Mouse (Mus musculus): ENCODE measurements at regions not wholly inside any gene's neighbourhood (a gene's known extent, or its start where the extent isn't known, plus 50 kb on each side); places are given as distances from the start of the nearest gene placed in this dataset.

GRCm38 (mm10) chr14:99687062-99687806 lies 388.7 kb downstream of the Klf5 start:
- no peak for TF ChIP-seq MAZ (IDR thresholded peaks at IDR 0.05; ENCODE audit: low read depth, low read length)
- no peak for TF ChIP-seq MAX (IDR thresholded peaks at IDR 0.05; ENCODE audit: low read length)
- no peak for TF ChIP-seq HCFC1 (IDR thresholded peaks at IDR 0.05; ENCODE audit: low read depth, low read length)
- no peak for TF ChIP-seq ELF1 (IDR thresholded peaks at IDR 0.05; ENCODE audit: low read depth, low read length)
- no peak for TF ChIP-seq POLR2AphosphoS2 (IDR thresholded peaks at IDR 0.05; ENCODE audit: low read length)
- no peak for TF ChIP-seq NELFE (IDR thresholded peaks at IDR 0.05; ENCODE audit: low read depth, low read length)
- no peak for TF ChIP-seq TCF12 (IDR thresholded peaks at IDR 0.05; ENCODE audit: low read depth, low read length)
- TF ChIP-seq USF2 (IDR thresholded peaks at IDR 0.05; ENCODE audit: borderline replicate concordance in 1 of 2, insufficient read depth in 1 of 2, low read depth in 1 of 2, low read length in 2 of 2), result no peak
- TF ChIP-seq USF1 (IDR thresholded peaks at IDR 0.05; ENCODE audit: low read depth, low read length), result no peak
- TF ChIP-seq E2F4 (IDR thresholded peaks at IDR 0.05; ENCODE audit: borderline replicate concordance, low read depth, low read length), result no peak
- TF ChIP-seq MYC (IDR thresholded peaks at IDR 0.05; ENCODE audit: low read depth, low read length), result no peak
- no peak for TF ChIP-seq EP300 (IDR thresholded peaks at IDR 0.05; ENCODE audit: low read depth in 1 of 2, low read length in 2 of 2)
- TF ChIP-seq UBTF (IDR thresholded peaks at IDR 0.05; ENCODE audit: borderline replicate concordance, insufficient read depth, low read depth, low read length), result no peak
- no peak for TF ChIP-seq MEF2A (IDR thresholded peaks at IDR 0.05; ENCODE audit: extremely low read depth, insufficient replicate concordance, low read depth, low read length, poor library complexity, severe bottlenecking)
- TF ChIP-seq ZMIZ1 (IDR thresholded peaks at IDR 0.05; ENCODE audit: low read depth, low read length), result no peak
- H3K4me1 ChIP-seq (ENCODE audit: control insufficient read depth in 1 of 2, insufficient read depth in 2 of 2, low read length in 2 of 2), result no peaks in the 10 kb centered on the region

GRCm38 (mm10) chr14:99688415-99688814 lies 389.9 kb downstream of the Klf5 start:
- Histone ChIP-seq H3K9ac (ENCODE audit: control insufficient read depth, low read depth, low read length, poor library complexity, severe bottlenecking) (no peak overlapping the region), H3K27ac (ENCODE audit: control insufficient read depth, low read depth, low read length) (no peak overlapping the region), H3K27me3 (ENCODE audit: control insufficient read depth in 1 of 2, insufficient read depth in 2 of 2, low read length in 2 of 2) (no peaks in the 10 kb centered on the region), H3K4me3 (ENCODE audit: control insufficient read depth in 1 of 2, insufficient read depth in 1 of 2, low read depth in 2 of 2, low read length in 2 of 2) (no peak overlapping the region), H3K4me1 (ENCODE audit: control insufficient read depth in 1 of 2, insufficient read depth in 2 of 2, low read length in 2 of 2) (no peaks in the 10 kb centered on the region), H3K79me2 (ENCODE audit: control insufficient read depth, insufficient read depth, low read length, poor library complexity) (no peaks in the 10 kb centered on the region), H3K9me3 (replicated peaks; ENCODE audit: insufficient read depth, low read length) (no peaks in the 10 kb centered on the region), H3K36me3 (ENCODE audit: control insufficient read depth in 1 of 2, insufficient read depth in 2 of 2, low read length in 2 of 2) (no peaks in the 10 kb centered on the region)
- TF ChIP-seq POLR2AphosphoS2 (IDR thresholded peaks at IDR 0.05; ENCODE audit: low read length) (no peak), ZC3H11A (IDR thresholded peaks at IDR 0.05; ENCODE audit: low read depth, low read length) (no peak), ZKSCAN1 (IDR thresholded peaks at IDR 0.05; ENCODE audit: low read depth, low read length) (no peak), SIN3A (IDR thresholded peaks at IDR 0.05; ENCODE audit: low read length) (no peak), MXI1 (IDR thresholded peaks at IDR 0.05; ENCODE audit: low read depth, low read length) (no peak), ZNF384 (IDR thresholded peaks at IDR 0.05; ENCODE audit: low read depth, low read length) (no peak)
- DNase-seq (ENCODE audit: low read depth, low spot score), result no peak

More at GRCm38 (mm10) chr14:99687062-99687806, 388.7 kb downstream of the Klf5 start:
- no peaks in the 10 kb centered on the region for H3K27me3 ChIP-seq (ENCODE audit: control insufficient read depth in 1 of 2, insufficient read depth in 2 of 2, low read length in 2 of 2)
- no peaks in the 10 kb centered on the region for H3K36me3 ChIP-seq (ENCODE audit: control insufficient read depth in 1 of 2, insufficient read depth in 2 of 2, low read length in 2 of 2)
- no peak overlapping the region for H3K27ac ChIP-seq (ENCODE audit: control insufficient read depth, low read depth, low read length)
- H3K4me3 ChIP-seq (ENCODE audit: control insufficient read depth in 1 of 2, insufficient read depth in 1 of 2, low read depth in 2 of 2, low read length in 2 of 2), result no peak overlapping the region
- H3K79me2 ChIP-seq (ENCODE audit: control insufficient read depth, insufficient read depth, low read length, poor library complexity), result no peaks in the 10 kb centered on the region
- H3K9me3 ChIP-seq (replicated peaks; ENCODE audit: insufficient read depth, low read length), result no peaks in the 10 kb centered on the region
- H3K9ac ChIP-seq (ENCODE audit: control insufficient read depth, low read depth, low read length, poor library complexity, severe bottlenecking), result no peak overlapping the region
- DNase-seq (ENCODE audit: low read depth, low spot score), result no peak
